Mouse (Mus musculus) embryonic fibroblast, embryonic 13.5 days (primary cell): ENCODE measurements at regions not wholly inside any gene's neighbourhood (a gene's known extent, or its start where the extent isn't known, plus 50 kb on each side); places are given as distances from the start of the nearest gene placed in this dataset.

Experiments used
- CTCF ChIP-seq: IDR thresholded peaks from 2 replicates; pipeline ENCODE4 v1.5.1; 2011; ENCODE audit warnings: mild to moderate bottlenecking, control low read depth, low read length, moderate library complexity, borderline replicate concordance; ENCODE audit not compliant: insufficient read depth
- POLR2A ChIP-seq: IDR thresholded peaks from 2 replicates; pipeline ENCODE4 v1.6.1; 2011; ENCODE audit warnings: low read depth, mild to moderate bottlenecking, control low read depth, low read length, moderate library complexity

DNA sequence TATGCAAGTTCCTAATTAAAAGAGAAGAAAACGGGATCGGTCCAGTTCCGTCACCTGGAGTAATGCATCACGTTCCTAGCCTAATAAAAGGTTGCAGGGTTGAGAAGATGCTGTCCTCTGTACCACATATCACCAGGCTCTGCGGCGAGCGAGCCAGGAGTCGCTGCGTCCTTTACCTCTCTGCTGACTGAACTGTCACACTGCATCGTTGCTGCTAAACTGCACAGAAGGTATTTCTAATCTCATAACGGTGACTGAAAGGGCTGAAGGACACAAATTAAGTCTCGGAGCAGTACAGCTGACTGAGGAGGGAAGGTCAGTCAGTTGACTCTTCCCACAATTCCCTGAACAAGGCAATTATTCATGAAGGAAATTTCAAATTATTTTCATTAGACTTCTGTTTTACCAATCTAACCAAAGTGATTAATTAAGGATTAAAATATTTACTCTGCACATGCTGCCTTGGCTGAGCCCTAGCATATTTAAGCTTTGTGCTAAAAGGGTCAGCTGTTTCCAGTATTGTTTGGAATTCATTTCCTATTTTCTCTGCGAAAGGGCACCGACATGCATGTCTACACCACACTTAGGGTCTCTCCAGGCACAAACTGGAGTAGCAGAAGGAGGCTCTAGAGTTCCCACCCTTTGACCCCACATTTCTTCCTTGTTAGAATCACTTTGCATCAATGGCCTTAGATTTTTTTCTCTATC, 157.8 kb upstream of the Ap5m1 start:
- no peak for TF ChIP-seq CTCF
- TF ChIP-seq POLR2A = no peak
